Mouse (Mus musculus): ENCODE measurements around the gene Lrp8. TPM values are rescaled to one million over a fixed set of nuclear protein-coding genes. Genes with fewer than 3 reads are reported as not detected.

Lrp8 gene
- polyA plus RNA-seq, 1 experiment from 2014 or later, result 4.1 TPM

GRCm38 (mm10) chr4:107816459-107816858, 14.4 kb downstream of the Lrp8 start:
- Histone ChIP-seq H3K27me3 (replicated peaks; ENCODE audit: control insufficient read depth, insufficient read depth, low read length) (no peaks in the 10 kb centered on the region), H3K4me1 (ENCODE audit: control insufficient read depth, insufficient read depth, low read length) (no peaks in the 10 kb centered on the region), H3K36me3 (ENCODE audit: control insufficient read depth, insufficient read depth, low read length) (no peaks in the 10 kb centered on the region), H3K4me3 (ENCODE audit: low read depth, low read length) (no peak overlapping the region), H3K9ac (ENCODE audit: low read depth, low read length) (no peak overlapping the region), H3K27ac (replicated peaks; ENCODE audit: low read depth, low read length) (no peak overlapping the region), H3K4me2 (ENCODE audit: low read depth, low read length) (no peak overlapping the region), H3K9me3 (ENCODE audit: control insufficient read depth, low read length) (no peaks in the 10 kb centered on the region)
- ATAC-seq (ENCODE audit: low read depth) (no peak), DNase-seq (ENCODE audit: low spot score) (no peak)
- WGBS, result 77% methylated on average over 4 of the region's 4 CpGs

GRCm38 (mm10) chr4:107817463-107817862, 15.4 kb downstream of the Lrp8 start:
- no peaks in the 10 kb centered on the region for H3K4me1 ChIP-seq (ENCODE audit: control insufficient read depth, insufficient read depth, low read length)
- no peaks in the 10 kb centered on the region for H3K36me3 ChIP-seq (ENCODE audit: control insufficient read depth, insufficient read depth, low read length)
- 49% methylated on average over 6 of the region's 6 CpGs for WGBS
- no peaks in the 10 kb centered on the region for H3K27me3 ChIP-seq (replicated peaks; ENCODE audit: control insufficient read depth, insufficient read depth, low read length)
- H3K27ac ChIP-seq (replicated peaks; ENCODE audit: low read depth, low read length), result no peak overlapping the region
- DNase-seq (ENCODE audit: low spot score) (peak; percentile 69), ATAC-seq (ENCODE audit: low read depth) (no peak; the same call in 1 of the 2 replicates)
- H3K4me3 ChIP-seq (ENCODE audit: low read depth, low read length), result no peak overlapping the region
- no peaks in the 10 kb centered on the region for H3K9me3 ChIP-seq (ENCODE audit: control insufficient read depth, low read length)
- H3K4me2 ChIP-seq (ENCODE audit: low read depth, low read length), result no peak overlapping the region
- H3K9ac ChIP-seq (ENCODE audit: low read depth, low read length), result no peak overlapping the region

- 60% methylated on average over 14 of the region's 16 CpGs for WGBS
- DNase-seq (ENCODE audit: low spot score) (no peak), ATAC-seq (ENCODE audit: low read depth) (no peak)
- H3K9ac ChIP-seq (ENCODE audit: low read depth, low read length), result no peak overlapping the region
- H3K4me2 ChIP-seq (ENCODE audit: low read depth, low read length), result no peak overlapping the region
- H3K27me3 ChIP-seq (replicated peaks; ENCODE audit: control insufficient read depth, insufficient read depth, low read length), result no peaks in the 10 kb centered on the region
- H3K27ac ChIP-seq (replicated peaks; ENCODE audit: low read depth, low read length), result no peak overlapping the region
- H3K4me1 ChIP-seq (ENCODE audit: control insufficient read depth, insufficient read depth, low read length), result peaks cover 12% of the 10 kb centered on the region
- H3K9me3 ChIP-seq (ENCODE audit: control insufficient read depth, low read length), result no peaks in the 10 kb centered on the region
- no peaks in the 10 kb centered on the region for H3K36me3 ChIP-seq (ENCODE audit: control insufficient read depth, insufficient read depth, low read length)
- H3K4me3 ChIP-seq (ENCODE audit: low read depth, low read length), result no peak overlapping the region
Measured at GRCm38 (mm10) chr4:107819990-107820719, 18.1 kb downstream of the Lrp8 start.

- Histone ChIP-seq H3K4me3 (ENCODE audit: low read depth, low read length) (no peak overlapping the region), H3K9me3 (ENCODE audit: control insufficient read depth, low read length) (no peaks in the 10 kb centered on the region), H3K4me2 (ENCODE audit: low read depth, low read length) (no peak overlapping the region), H3K27me3 (replicated peaks; ENCODE audit: control insufficient read depth, insufficient read depth, low read length) (no peaks in the 10 kb centered on the region), H3K36me3 (ENCODE audit: control insufficient read depth, insufficient read depth, low read length) (no peaks in the 10 kb centered on the region), H3K27ac (replicated peaks; ENCODE audit: low read depth, low read length) (no peak overlapping the region), H3K9ac (ENCODE audit: low read depth, low read length) (no peak overlapping the region), H3K4me1 (ENCODE audit: control insufficient read depth, insufficient read depth, low read length) (peaks cover 12% of the 10 kb centered on the region)
- 77% methylated on average over 8 of the region's 8 CpGs for WGBS
- ATAC-seq (ENCODE audit: low read depth) (no peak), DNase-seq (ENCODE audit: low spot score) (no peak)
Measured at GRCm38 (mm10) chr4:107820856-107821619, 19.0 kb downstream of the Lrp8 start.

GRCm38 (mm10) chr4:107822936-107823411, 20.9 kb downstream of the Lrp8 start:
- no peaks in the 10 kb centered on the region for H3K9me3 ChIP-seq (ENCODE audit: control insufficient read depth, low read length)
- H3K36me3 ChIP-seq (ENCODE audit: control insufficient read depth, insufficient read depth, low read length), result no peaks in the 10 kb centered on the region
- H3K4me2 ChIP-seq (ENCODE audit: low read depth, low read length), result peak overlapping the region; percentile 39; the same call in 1 of the 2 replicates
- peak; percentile 26; the same call in 1 of the 2 replicates for ATAC-seq (ENCODE audit: low read depth)
- no peak for DNase-seq (ENCODE audit: low spot score)
- peaks cover 12% of the 10 kb centered on the region for H3K4me1 ChIP-seq (ENCODE audit: control insufficient read depth, insufficient read depth, low read length)
- 41% methylated on average over 9 of the region's 9 CpGs for WGBS
- no peak overlapping the region for H3K27ac ChIP-seq (replicated peaks; ENCODE audit: low read depth, low read length)
- no peak overlapping the region for H3K9ac ChIP-seq (ENCODE audit: low read depth, low read length)
- no peaks in the 10 kb centered on the region for H3K27me3 ChIP-seq (replicated peaks; ENCODE audit: control insufficient read depth, insufficient read depth, low read length)
- peak overlapping the region; percentile 25 for H3K4me3 ChIP-seq (ENCODE audit: low read depth, low read length)

GRCm38 (mm10) chr4:107823511-107823910, 21.4 kb downstream of the Lrp8 start:
- no peaks in the 10 kb centered on the region for H3K27me3 ChIP-seq (replicated peaks; ENCODE audit: control insufficient read depth, insufficient read depth, low read length)
- peaks cover 13% of the 10 kb centered on the region for H3K4me1 ChIP-seq (ENCODE audit: control insufficient read depth, insufficient read depth, low read length)
- DNase-seq (ENCODE audit: low spot score), result no peak
- H3K9me3 ChIP-seq (ENCODE audit: control insufficient read depth, low read length), result no peaks in the 10 kb centered on the region
- no peak overlapping the region for H3K27ac ChIP-seq (replicated peaks; ENCODE audit: low read depth, low read length)
- H3K9ac ChIP-seq (ENCODE audit: low read depth, low read length), result no peak overlapping the region
- no peaks in the 10 kb centered on the region for H3K36me3 ChIP-seq (ENCODE audit: control insufficient read depth, insufficient read depth, low read length)
- WGBS, result 48% methylated on average over 11 of the region's 11 CpGs
- no peak for ATAC-seq (ENCODE audit: low read depth)
- H3K4me3 ChIP-seq (ENCODE audit: low read depth, low read length), result no peak overlapping the region
- peak overlapping the region; percentile 39 for H3K4me2 ChIP-seq (ENCODE audit: low read depth, low read length)

GRCm38 (mm10) chr4:107828727-107829218, 26.7 kb downstream of the Lrp8 start:
- WGBS, result 25% methylated on average over 8 of the region's 10 CpGs
- Histone ChIP-seq H3K4me2 (ENCODE audit: low read depth, low read length) (no peak overlapping the region), H3K27me3 (replicated peaks; ENCODE audit: control insufficient read depth, insufficient read depth, low read length) (no peaks in the 10 kb centered on the region), H3K9ac (ENCODE audit: low read depth, low read length) (0 out of 2 replicates have a peak overlapping the region, but pooled peaks have one; percentile 15), H3K4me3 (ENCODE audit: low read depth, low read length) (no peak overlapping the region), H3K4me1 (ENCODE audit: control insufficient read depth, insufficient read depth, low read length) (peaks cover 22% of the 10 kb centered on the region), H3K36me3 (ENCODE audit: control insufficient read depth, insufficient read depth, low read length) (no peaks in the 10 kb centered on the region), H3K27ac (replicated peaks; ENCODE audit: low read depth, low read length) (no peak overlapping the region), H3K9me3 (ENCODE audit: control insufficient read depth, low read length) (no peaks in the 10 kb centered on the region)
- peak; percentile 60 for ATAC-seq (ENCODE audit: low read depth)
- peak; percentile 52 for DNase-seq (ENCODE audit: low spot score)

DNA sequence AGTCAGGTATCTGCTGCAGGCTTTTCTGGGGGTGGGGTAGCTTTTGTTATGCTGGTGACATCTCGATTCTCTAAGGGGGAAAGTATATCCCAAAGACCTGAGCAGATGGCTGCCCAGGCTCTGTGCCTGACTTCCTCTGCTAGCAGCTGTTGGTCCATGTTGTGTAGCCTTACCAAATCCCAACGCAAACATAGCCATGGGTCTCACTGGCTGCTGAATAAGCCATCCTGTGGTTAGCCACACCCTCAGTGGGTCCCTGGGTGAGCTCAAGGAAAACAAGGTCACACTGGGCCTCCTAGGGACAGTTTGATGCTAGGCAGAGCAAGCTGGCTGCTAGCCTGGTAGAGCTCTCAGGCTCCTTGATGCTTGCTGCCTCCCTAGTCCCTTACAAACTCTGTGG, 27.6 kb downstream of the Lrp8 start:
- Histone ChIP-seq H3K9ac (ENCODE audit: low read depth, low read length) (no peak overlapping the region), H3K36me3 (ENCODE audit: control insufficient read depth, insufficient read depth, low read length) (no peaks in the 10 kb centered on the region), H3K4me2 (ENCODE audit: low read depth, low read length) (no peak overlapping the region), H3K9me3 (ENCODE audit: control insufficient read depth, low read length) (no peaks in the 10 kb centered on the region), H3K4me3 (ENCODE audit: low read depth, low read length) (no peak overlapping the region), H3K4me1 (ENCODE audit: control insufficient read depth, insufficient read depth, low read length) (peaks cover 21% of the 10 kb centered on the region), H3K27ac (replicated peaks; ENCODE audit: low read depth, low read length) (no peak overlapping the region; the same call in 1 of the 2 replicates), H3K27me3 (replicated peaks; ENCODE audit: control insufficient read depth, insufficient read depth, low read length) (no peaks in the 10 kb centered on the region)
- ATAC-seq (ENCODE audit: low read depth) (no peak), DNase-seq (ENCODE audit: low spot score) (peak; percentile 36)
- 48% methylated on average over 2 of the region's 2 CpGs for WGBS
